Mouse (Mus musculus) embryonic fibroblast, embryonic 13.5 days (primary cell): ENCODE measurements around the gene Il10. TPM values are rescaled to one million over a fixed set of nuclear protein-coding genes. Genes with fewer than 3 reads are reported as not detected.

Experiments
- H3K27ac ChIP-seq: 2 replicates; pipeline ENCODE4 v1.5.1; 2012; ENCODE audit warnings: low read length, control low read depth, inconsistent platforms; ENCODE audit not compliant: insufficient read depth
- H3K4me1 ChIP-seq: 2 replicates; pipeline ENCODE4 v1.6.1; 2011; ENCODE audit warnings: low read length; ENCODE audit not compliant: control insufficient read depth, insufficient read depth
- H3K4me3 ChIP-seq: 2 replicates; pipeline ENCODE4 v1.5.1; 2011; ENCODE audit warnings: mild to moderate bottlenecking, control low read depth, low read length; ENCODE audit not compliant: insufficient read depth
- CTCF ChIP-seq: IDR thresholded peaks from 2 replicates; pipeline ENCODE4 v1.5.1; 2011; ENCODE audit warnings: mild to moderate bottlenecking, control low read depth, low read length, moderate library complexity, borderline replicate concordance; ENCODE audit not compliant: insufficient read depth
- POLR2A ChIP-seq: IDR thresholded peaks from 2 replicates; pipeline ENCODE4 v1.6.1; 2011; ENCODE audit warnings: low read depth, mild to moderate bottlenecking, control low read depth, low read length, moderate library complexity
- polyA plus RNA-seq: library from polyadenylated mRNA; stranded (reverse); fragments of >200 nt; gene quantifications from 2 replicates; pipeline ENCODE4 v1.2.4, GENCODE M21; 2011; ENCODE audit warnings: low read depth; ENCODE audit not compliant: missing spikeins, insufficient read length

The Il10 gene
- polyA plus RNA-seq, 1 experiment, result not detected

DNA sequence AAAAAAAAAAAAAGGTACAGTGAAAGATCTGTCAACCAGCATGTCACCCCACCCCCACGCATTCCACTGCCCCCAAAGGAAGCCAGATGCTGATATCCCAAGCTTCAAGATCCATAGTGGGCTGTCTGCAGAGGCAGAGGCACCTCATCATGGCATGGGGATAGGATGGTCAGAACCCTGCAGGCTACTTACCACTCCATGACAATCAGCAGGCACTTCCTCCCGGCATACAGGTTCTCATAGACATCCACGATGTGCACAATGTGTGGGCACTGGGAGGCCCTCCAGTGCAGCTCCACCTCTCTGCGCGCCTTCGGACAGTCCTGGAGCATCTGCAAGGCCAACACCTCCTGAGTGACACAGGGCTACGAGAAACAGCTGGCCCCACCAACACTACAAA is 38.8 kb downstream of the Il10 start:
- Histone ChIP-seq H3K4me1 (peaks cover 15% of the 10 kb centered on the region; the same call in 1 of the 2 replicates), H3K27ac (no peak overlapping the region), H3K4me3 (no peak overlapping the region)
- TF ChIP-seq CTCF, result no peak
- TF ChIP-seq POLR2A, result no peak

DNA sequence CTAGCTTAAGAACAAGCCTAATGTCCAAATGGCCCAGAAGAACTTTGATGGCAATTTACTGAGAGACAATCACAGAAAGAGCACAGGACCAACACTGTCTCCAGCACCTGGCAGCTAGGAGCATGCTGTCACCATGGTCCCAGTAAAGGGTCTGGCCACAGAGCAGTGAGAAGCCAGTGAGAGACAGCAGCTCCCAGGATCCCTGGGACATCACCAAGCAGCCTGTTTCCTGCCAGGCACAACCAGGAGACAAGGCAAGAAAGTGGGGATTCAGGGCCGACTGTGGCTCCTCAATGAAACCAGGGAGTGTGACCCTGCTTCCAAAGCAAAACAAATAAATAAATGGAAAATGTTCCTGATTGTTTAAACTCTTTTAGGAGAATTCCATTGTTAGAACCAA is 39.8 kb downstream of the Il10 start:
- Histone ChIP-seq H3K4me3 (no peak overlapping the region), H3K27ac (no peak overlapping the region), H3K4me1 (peaks cover 18% of the 10 kb centered on the region; the same call in 1 of the 2 replicates)
- no peak for TF ChIP-seq POLR2A
- no peak for TF ChIP-seq CTCF

DNA sequence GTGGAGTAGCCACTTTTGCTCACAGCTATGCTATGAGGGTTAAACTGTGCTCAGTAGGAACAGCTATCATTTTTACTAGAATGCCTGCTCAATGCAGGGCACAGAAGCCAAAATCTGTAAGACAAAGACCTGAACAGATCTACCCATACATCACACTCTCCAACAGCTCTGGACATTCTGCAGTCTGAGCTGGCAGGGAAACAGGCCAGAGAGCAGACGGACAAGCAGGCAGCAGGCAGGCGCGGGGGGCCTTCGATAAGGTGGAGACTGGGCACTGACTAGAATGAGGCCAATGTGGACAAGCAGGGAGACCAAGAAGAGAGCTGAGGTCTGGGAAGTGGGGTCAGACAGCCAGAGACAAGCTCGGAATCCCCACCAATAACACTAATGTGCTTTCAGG is 40.2 kb downstream of the Il10 start:
- Histone ChIP-seq H3K4me3 (no peak overlapping the region), H3K4me1 (peaks cover 18% of the 10 kb centered on the region; the same call in 1 of the 2 replicates), H3K27ac (no peak overlapping the region)
- TF ChIP-seq CTCF (no peak), POLR2A (no peak)

DNA sequence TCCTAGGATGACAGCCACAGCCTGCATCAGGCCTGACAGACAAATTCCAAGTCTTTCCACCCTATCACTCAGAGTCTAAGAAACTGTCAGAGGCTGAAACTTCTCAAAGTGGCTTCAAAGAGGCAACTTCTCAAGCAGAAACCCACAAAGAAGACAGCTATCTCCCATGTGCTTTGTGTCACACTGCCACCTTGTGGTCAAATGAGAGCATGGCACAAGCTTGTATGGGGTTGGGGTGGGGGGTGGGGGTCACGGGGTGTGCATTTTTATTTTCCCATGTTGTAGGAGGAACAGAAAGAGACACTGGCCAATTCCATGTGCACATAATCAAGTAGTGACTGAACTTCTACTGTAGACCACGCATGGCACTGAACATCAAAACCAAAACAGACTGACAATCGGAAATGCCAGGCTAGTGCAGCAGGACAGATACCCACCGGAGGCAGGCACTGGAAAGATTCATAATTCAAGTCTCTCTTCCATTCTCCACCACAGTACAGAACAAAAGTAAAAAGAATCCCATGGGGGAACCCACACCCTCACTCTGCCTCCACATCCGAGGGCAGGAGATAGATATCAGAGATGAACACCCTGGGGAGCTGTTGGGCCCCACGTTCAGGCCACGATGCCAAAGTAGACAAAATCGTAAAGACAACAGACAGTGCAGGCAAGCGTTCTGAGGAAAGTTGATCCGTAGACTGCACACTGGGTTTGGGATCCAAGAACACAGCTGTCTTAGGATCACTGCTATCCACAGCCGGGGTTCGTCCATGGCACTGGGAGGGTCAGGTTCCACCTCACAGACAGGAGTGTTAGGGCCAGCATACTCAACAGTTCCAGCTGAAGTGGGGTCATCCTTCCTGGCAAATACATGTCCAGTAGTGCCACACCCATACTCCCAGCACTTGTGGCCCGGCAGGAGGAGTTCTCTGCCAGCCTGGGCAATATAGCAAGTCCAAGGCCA is 40.9 kb downstream of the Il10 start:
- Histone ChIP-seq H3K4me1 (peaks cover 18% of the 10 kb centered on the region; the same call in 1 of the 2 replicates), H3K4me3 (no peak overlapping the region), H3K27ac (no peak overlapping the region)
- TF ChIP-seq CTCF (peak; percentile 43; the same call in 1 of the 2 replicates), POLR2A (no peak)

DNA sequence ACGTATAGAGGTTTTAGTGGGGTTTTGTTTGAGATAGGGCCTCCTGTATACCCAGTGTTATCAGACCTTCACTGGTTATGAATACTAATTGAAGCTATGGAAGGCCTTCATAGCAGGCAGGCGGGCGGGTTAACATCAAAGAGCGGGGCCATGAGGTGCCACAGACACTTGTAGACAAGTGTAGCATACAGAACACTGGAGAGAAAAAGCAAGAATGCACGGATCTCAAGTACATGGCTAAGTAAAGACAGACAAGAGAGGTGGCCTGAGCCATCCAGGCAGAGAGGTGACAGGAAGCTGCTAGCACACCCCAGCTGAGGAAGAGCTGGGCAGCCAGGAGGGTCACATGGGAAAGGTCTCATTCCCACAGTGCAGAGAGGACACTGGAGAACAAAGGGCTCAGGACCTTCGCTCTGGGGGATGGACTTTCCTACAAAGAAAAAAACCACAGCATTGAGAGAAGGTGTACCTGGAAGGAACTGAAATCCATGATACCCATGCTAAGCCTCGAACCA is 42.2 kb downstream of the Il10 start:
- Histone ChIP-seq H3K27ac (no peak overlapping the region), H3K4me1 (peaks cover 18% of the 10 kb centered on the region; the same call in 1 of the 2 replicates), H3K4me3 (no peak overlapping the region)
- TF ChIP-seq POLR2A (no peak), CTCF (no peak)

DNA sequence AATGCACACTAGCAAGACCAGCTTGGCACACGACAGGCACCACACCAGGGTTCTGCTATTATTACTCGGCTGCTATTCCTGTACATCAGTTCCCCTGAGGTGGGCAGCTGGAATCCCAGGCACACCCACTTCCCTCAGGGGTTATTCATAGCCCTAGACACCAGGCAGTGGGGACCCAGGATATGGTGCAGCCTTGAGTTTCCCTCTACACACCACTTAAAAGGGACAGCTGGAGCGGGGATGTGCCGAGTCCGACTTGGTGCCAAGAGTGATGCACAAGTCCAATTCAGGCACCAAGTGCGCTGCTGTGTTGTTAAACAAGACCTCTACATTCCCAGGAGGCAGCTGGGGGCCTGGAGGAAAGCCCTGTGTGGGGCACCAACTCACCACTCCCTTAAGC is 43.2 kb downstream of the Il10 start:
- no peak for TF ChIP-seq CTCF
- TF ChIP-seq POLR2A, result no peak
- H3K4me1 ChIP-seq, result peaks cover 18% of the 10 kb centered on the region; the same call in 1 of the 2 replicates

DNA sequence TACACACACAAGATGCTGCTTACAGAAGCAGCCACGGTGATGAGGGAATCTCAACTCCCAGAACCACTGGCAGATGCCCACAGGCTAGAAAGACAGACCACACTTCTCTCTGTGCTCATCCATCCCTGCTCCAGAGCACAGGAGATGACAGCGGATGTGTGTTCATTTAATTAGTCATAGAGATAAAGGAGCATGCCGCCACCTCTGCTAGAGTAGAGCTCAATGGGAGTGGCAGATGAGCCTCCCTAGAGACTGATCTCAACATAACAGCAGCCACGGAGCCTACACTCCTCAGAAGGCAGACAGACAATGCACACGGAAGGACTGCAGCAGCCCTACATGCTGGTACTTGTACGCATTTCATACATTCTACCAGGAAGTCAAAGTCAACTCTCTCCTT is 44.6 kb downstream of the Il10 start:
- Histone ChIP-seq H3K4me3 (no peak overlapping the region), H3K4me1 (peaks cover 10% of the 10 kb centered on the region; the same call in 1 of the 2 replicates), H3K27ac (no peak overlapping the region)
- TF ChIP-seq POLR2A, result no peak
- TF ChIP-seq CTCF, result no peak

More for the DNA sequence above, 43.2 kb downstream of the Il10 start:
- Histone ChIP-seq H3K4me3 (no peak overlapping the region), H3K27ac (no peak overlapping the region)

DNA sequence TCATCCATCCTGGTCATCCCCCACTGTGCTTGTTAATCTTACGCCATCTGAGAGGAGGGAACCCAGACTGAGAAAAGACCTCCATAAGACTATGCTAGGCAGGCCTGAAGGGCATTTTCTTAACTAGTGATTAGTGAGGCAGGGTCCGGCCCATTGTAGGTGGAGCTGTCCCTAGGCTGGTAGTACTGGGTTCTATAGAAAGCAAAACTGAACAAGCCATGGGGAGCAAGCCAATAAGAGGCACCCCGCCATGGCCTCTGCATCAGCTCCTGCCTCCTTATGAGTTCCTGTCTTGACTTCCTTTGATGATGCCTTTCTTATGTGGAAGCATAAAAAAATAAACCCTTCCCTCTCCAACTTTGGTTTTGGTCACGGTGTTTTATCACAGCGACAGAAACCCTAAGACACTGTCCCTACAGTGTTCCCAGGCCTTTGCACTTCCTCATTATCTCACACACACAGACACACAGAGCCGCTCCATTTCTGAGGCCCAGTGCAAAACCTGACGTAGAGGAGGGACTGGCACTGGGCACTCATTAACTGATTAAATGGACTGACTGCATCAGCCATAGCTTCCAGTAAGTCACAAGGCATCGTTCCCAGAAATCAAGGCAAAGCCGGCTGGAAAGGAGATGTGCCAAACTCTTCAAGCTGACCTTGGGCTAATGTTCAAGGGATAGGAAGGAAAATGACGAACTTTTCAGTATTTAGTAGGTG is 48.5 kb downstream of the Il10 start:
- Histone ChIP-seq H3K27ac (no peak overlapping the region), H3K4me3 (no peak overlapping the region), H3K4me1 (peaks cover 7% of the 10 kb centered on the region; the same call in 1 of the 2 replicates)
- TF ChIP-seq POLR2A (no peak), CTCF (no peak)

DNA sequence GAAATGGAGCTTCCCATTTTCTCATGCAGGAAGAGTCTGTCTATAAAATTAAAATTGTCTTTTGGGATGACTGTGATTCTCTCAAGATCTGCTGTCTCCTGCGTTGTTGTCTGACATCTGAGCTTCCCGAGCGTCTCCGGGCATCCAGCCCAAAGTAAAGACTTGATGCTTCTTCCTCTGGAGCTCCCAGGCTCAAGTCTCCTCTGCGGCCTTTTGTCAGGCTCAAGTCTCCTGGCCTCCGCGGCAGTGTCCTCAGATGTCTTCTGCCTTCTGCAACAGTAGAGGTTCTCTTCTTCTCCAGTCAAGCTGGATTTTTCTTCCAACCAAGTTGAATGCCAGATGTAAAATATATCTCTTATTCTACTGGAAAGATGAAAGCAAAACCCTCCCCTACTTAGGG is 49.4 kb downstream of the Il10 start:
- TF ChIP-seq CTCF, result no peak
- no peak for TF ChIP-seq POLR2A
- Histone ChIP-seq H3K4me3 (no peak overlapping the region), H3K27ac (no peak overlapping the region), H3K4me1 (peaks cover 12% of the 10 kb centered on the region)
